Mouse (Mus musculus) forebrain, embryonic 12.5 days (tissue): ENCODE results near the gene Vti1a. TPM values are rescaled to one million over a fixed set of nuclear protein-coding genes. Genes with fewer than 3 reads are reported as not detected.

Source experiments
- ATAC-seq: fragments of 200-750 bp; cut with Nextera tagmentation; 2 replicates; pipeline ENCODE4 v1.8.0; 2017; ENCODE audit warnings: moderate TSS enrichment; ENCODE audit not compliant: low FRiP score
- H3K27ac ChIP-seq: fragments of 300-500 bp; sonication (generic); 2 replicates; pipeline ENCODE4 v1.5.1; 2016; ENCODE audit warnings: mild to moderate bottlenecking
- H3K27me3 ChIP-seq: fragments of 300-500 bp; sonication (generic); 2 replicates; pipeline ENCODE4 v1.6.1; 2016; ENCODE audit warnings: mild to moderate bottlenecking
- H3K36me3 ChIP-seq: fragments of 300-500 bp; sonication (generic); replicated peaks from 2 replicates; pipeline ENCODE4 v1.6.1; 2016; ENCODE audit warnings: mild to moderate bottlenecking
- H3K4me1 ChIP-seq: fragments of 300-500 bp; sonication (generic); 2 replicates; pipeline ENCODE4 v1.6.1; 2016
- H3K4me2 ChIP-seq: fragments of 300-500 bp; sonication (generic); 2 replicates; pipeline ENCODE4 v1.6.1; 2016; ENCODE audit warnings: mild to moderate bottlenecking, moderate library complexity
- H3K4me3 ChIP-seq: fragments of 300-500 bp; sonication (generic); replicated peaks from 2 replicates; pipeline ENCODE4 v1.5.1; 2016; ENCODE audit warnings: mild to moderate bottlenecking
- H3K9ac ChIP-seq: fragments of 300-500 bp; sonication (generic); 2 replicates; pipeline ENCODE4 v1.6.1; 2016; ENCODE audit warnings: mild to moderate bottlenecking
- H3K9me3 ChIP-seq: fragments of 300-500 bp; sonication (generic); 2 replicates; pipeline ENCODE4 v1.6.1; 2016
- WGBS: fragments of 180-500 bp; shearing (Covaris S2); methylation state at CpG from one replicate; pipeline ENCODE4 v1.1.7; 2016; 5-methylcytosine and 5-hydroxymethylcytosine counted together
- polyA plus RNA-seq: library from polyadenylated mRNA; unstranded; fragments of >200 nt; fragmentation: Nextera tagmentation; extraction: Ambion mirVana; gene quantifications from 2 replicates; pipeline ENCODE4 v1.2.1, GENCODE M21; 2016

The Vti1a gene
- 30.9 and 34.3 TPM in 2 replicates for polyA plus RNA-seq

- peak within 1 kb of the TSS; percentile 78 for H3K27ac ChIP-seq
- H3K4me2 ChIP-seq: peak within 1 kb of the TSS; percentile 87
- peak within 1 kb of the TSS; percentile 84 for H3K4me3 ChIP-seq
- peak; percentile 93 for ATAC-seq
- WGBS: under 1% methylated on average over 48 of the region's 48 CpGs
- H3K9me3 ChIP-seq: no peaks in the 10 kb centered on the region
- H3K27me3 ChIP-seq: no peaks in the 10 kb centered on the region
- peaks cover 34% of the 10 kb centered on the region for H3K4me1 ChIP-seq
- peaks cover 9% of the 10 kb centered on the region for H3K36me3 ChIP-seq
- H3K9ac ChIP-seq: peak within 1 kb of the TSS; percentile 80
Observed at GRCm38 (mm10) chr19:55316109-55316714, at the start of gene Vti1a. Vti1a (plus strand) TSS chr19:55316295.

DNA sequence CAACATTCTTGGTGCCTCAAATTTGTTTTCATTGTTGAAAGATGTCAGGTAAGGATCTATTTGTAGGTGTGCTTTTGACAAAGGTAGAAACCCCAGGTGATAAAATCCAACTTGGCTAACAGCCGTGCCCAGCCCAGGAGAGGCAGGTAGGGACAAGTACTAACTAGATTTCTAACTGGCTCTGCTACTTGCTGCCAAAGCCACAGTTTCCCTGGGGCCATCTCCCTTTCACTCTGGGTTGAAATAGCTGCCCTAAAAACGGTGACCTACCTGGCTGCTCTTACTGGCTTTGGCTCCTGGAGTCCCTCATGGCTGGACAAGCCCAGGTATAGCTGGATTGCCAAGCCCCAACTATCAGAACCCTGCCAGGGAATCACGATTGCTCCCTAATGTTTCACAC is 49.3 kb upstream of the Vti1a start:
- Histone ChIP-seq H3K4me3 (no peak overlapping the region), H3K4me2 (no peak overlapping the region), H3K36me3 (no peaks in the 10 kb centered on the region), H3K27ac (no peak overlapping the region), H3K9ac (no peak overlapping the region), H3K9me3 (no peaks in the 10 kb centered on the region), H3K4me1 (peaks cover 4% of the 10 kb centered on the region), H3K27me3 (no peaks in the 10 kb centered on the region)
- 88% methylated on average over 3 of the region's 3 CpGs for WGBS
- no peak for ATAC-seq

DNA sequence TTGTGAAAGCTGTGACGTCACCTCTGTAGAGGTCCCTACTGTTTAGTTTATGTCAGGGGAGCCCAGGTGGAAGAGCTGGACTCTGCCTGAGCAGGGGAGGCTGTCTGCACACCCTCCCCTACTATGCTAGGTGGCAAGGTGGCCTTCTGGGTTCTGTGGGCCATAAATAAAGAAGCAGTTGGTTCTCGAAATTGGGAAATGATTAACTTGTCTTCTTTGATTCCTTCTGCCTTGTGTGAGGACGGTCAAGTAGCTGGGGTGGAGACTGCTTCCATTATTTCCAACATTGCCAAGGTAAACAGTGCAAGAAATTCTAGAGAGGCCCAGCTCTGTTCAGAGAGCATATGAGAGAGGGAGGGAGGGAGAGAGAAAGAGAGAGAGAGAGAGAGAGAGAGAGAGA is 47.9 kb upstream of the Vti1a start:
- WGBS: 89% methylated on average over 3 of the region's 3 CpGs
- no peak overlapping the region for H3K9ac ChIP-seq
- H3K27me3 ChIP-seq: no peaks in the 10 kb centered on the region
- no peak overlapping the region for H3K4me2 ChIP-seq
- H3K4me3 ChIP-seq: no peak overlapping the region
- no peaks in the 10 kb centered on the region for H3K36me3 ChIP-seq
- H3K27ac ChIP-seq: no peak overlapping the region
- no peaks in the 10 kb centered on the region for H3K9me3 ChIP-seq
- no peak for ATAC-seq
- peaks cover 4% of the 10 kb centered on the region for H3K4me1 ChIP-seq

GRCm38 (mm10) chr19:55269051-55269450 is 47.0 kb upstream of the Vti1a start:
- no peak overlapping the region for H3K4me2 ChIP-seq
- no peak for ATAC-seq
- WGBS: 85% methylated on average over 5 of the region's 5 CpGs

GRCm38 (mm10) chr19:55271448-55271847 is 44.6 kb upstream of the Vti1a start:
- Histone ChIP-seq H3K27ac (no peak overlapping the region), H3K36me3 (no peaks in the 10 kb centered on the region), H3K4me1 (peaks cover 4% of the 10 kb centered on the region), H3K9me3 (no peaks in the 10 kb centered on the region), H3K27me3 (no peaks in the 10 kb centered on the region), H3K4me2 (no peak overlapping the region), H3K4me3 (no peak overlapping the region), H3K9ac (no peak overlapping the region)
- ATAC-seq: no peak; the same call in 1 of the 2 replicates
- 16% methylated on average over 3 of the region's 3 CpGs for WGBS

More at GRCm38 (mm10) chr19:55269051-55269450, 47.0 kb upstream of the Vti1a start:
- no peaks in the 10 kb centered on the region for H3K9me3 ChIP-seq
- no peak overlapping the region for H3K4me3 ChIP-seq
- no peaks in the 10 kb centered on the region for H3K36me3 ChIP-seq
- H3K27me3 ChIP-seq: no peaks in the 10 kb centered on the region
- peaks cover 4% of the 10 kb centered on the region for H3K4me1 ChIP-seq
- H3K9ac ChIP-seq: no peak overlapping the region
- H3K27ac ChIP-seq: no peak overlapping the region

GRCm38 (mm10) chr19:55273340-55273739 is 42.8 kb upstream of the Vti1a start:
- 87% methylated on average over 6 of the region's 6 CpGs for WGBS

DNA sequence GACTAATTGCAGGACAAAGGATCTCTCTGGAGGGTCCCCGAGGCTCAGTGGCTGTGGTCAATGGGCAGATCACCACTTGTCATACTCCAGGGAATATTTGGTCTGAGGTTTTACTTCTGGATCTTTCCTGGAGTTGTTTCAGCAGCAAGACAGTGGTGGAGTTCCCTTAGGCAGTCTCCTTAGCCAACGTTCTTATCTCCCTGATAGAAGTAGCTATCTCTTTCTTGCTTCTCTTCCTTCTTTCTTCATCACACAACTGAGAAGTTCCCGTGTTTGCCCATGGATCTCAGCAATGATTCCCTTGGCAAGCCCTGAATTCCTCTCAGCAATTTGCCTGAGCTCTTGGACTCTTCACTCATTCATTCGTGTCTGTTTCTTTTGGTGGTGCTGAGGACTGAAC is 40.0 kb upstream of the Vti1a start:
- ATAC-seq: no peak
- 79% methylated on average over 4 of the region's 4 CpGs for WGBS

More at GRCm38 (mm10) chr19:55273340-55273739, 42.8 kb upstream of the Vti1a start:
- Histone ChIP-seq H3K9ac (no peak overlapping the region), H3K9me3 (no peaks in the 10 kb centered on the region), H3K27me3 (no peaks in the 10 kb centered on the region), H3K4me2 (no peak overlapping the region), H3K4me1 (peaks cover 4% of the 10 kb centered on the region), H3K4me3 (no peak overlapping the region), H3K27ac (no peak overlapping the region), H3K36me3 (no peaks in the 10 kb centered on the region)
- ATAC-seq: no peak

GRCm38 (mm10) chr19:55276770-55277169 is 39.3 kb upstream of the Vti1a start:
- ATAC-seq: no peak
- WGBS: 96% methylated on average over 3 of the region's 3 CpGs
- no peak overlapping the region for H3K4me2 ChIP-seq

More for the DNA sequence above, 40.0 kb upstream of the Vti1a start:
- H3K27ac ChIP-seq: no peak overlapping the region
- H3K4me3 ChIP-seq: no peak overlapping the region
- no peaks in the 10 kb centered on the region for H3K36me3 ChIP-seq
- H3K9ac ChIP-seq: no peak overlapping the region
- H3K9me3 ChIP-seq: no peaks in the 10 kb centered on the region
- H3K4me1 ChIP-seq: peaks cover 4% of the 10 kb centered on the region
- H3K4me2 ChIP-seq: no peak overlapping the region
- H3K27me3 ChIP-seq: no peaks in the 10 kb centered on the region

DNA sequence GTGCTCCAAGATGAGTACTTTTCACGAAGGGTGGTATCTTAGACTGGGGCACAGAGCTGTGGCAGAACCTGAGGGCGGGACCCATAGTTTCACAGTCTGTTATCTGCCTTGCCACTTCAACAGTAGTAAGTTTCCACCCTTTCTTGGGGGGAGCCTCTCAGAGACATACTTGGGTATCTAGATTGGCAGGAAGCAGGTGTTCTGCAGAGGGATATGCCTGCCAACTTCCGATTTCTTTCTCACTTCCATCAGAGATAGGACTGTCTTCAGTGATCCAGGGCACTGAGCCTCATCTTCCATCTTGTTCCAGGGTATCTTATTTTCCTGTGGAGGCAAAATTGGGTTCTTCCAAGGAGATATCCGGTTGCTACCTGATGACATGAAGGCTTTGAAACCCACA is 32.0 kb upstream of the Vti1a start:
- H3K4me3 ChIP-seq: no peak overlapping the region
- no peaks in the 10 kb centered on the region for H3K4me1 ChIP-seq
- H3K27ac ChIP-seq: no peak overlapping the region
- H3K36me3 ChIP-seq: peaks cover 17% of the 10 kb centered on the region; the same call in 1 of the 2 replicates
- no peak for ATAC-seq
- no peak overlapping the region for H3K9ac ChIP-seq
- H3K27me3 ChIP-seq: no peaks in the 10 kb centered on the region
- WGBS: 94% methylated on average over 4 of the region's 4 CpGs
- no peaks in the 10 kb centered on the region for H3K9me3 ChIP-seq
- no peak overlapping the region for H3K4me2 ChIP-seq

More at GRCm38 (mm10) chr19:55276770-55277169, 39.3 kb upstream of the Vti1a start:
- Histone ChIP-seq H3K27ac (no peak overlapping the region), H3K9ac (no peak overlapping the region), H3K36me3 (peaks cover 5% of the 10 kb centered on the region; the same call in 1 of the 2 replicates), H3K4me3 (no peak overlapping the region), H3K27me3 (no peaks in the 10 kb centered on the region), H3K9me3 (no peaks in the 10 kb centered on the region), H3K4me1 (no peaks in the 10 kb centered on the region)

GRCm38 (mm10) chr19:55286034-55286433 is 30.1 kb upstream of the Vti1a start:
- no peak overlapping the region for H3K4me2 ChIP-seq
- no peaks in the 10 kb centered on the region for H3K27me3 ChIP-seq
- 93% methylated on average over 4 of the region's 4 CpGs for WGBS
- H3K9me3 ChIP-seq: no peaks in the 10 kb centered on the region
- ATAC-seq: no peak
- H3K27ac ChIP-seq: no peak overlapping the region
- no peak overlapping the region for H3K4me3 ChIP-seq
- no peak overlapping the region for H3K9ac ChIP-seq
- H3K4me1 ChIP-seq: no peaks in the 10 kb centered on the region
- H3K36me3 ChIP-seq: peaks cover 18% of the 10 kb centered on the region; the same call in 1 of the 2 replicates

GRCm38 (mm10) chr19:55288974-55289373 is 27.1 kb upstream of the Vti1a start:
- H3K4me1 ChIP-seq: peaks cover 7% of the 10 kb centered on the region
- peaks cover 13% of the 10 kb centered on the region; the same call in 1 of the 2 replicates for H3K36me3 ChIP-seq
- H3K27me3 ChIP-seq: no peaks in the 10 kb centered on the region
- no peak overlapping the region for H3K27ac ChIP-seq
- no peak overlapping the region for H3K4me3 ChIP-seq
- no peak overlapping the region for H3K9ac ChIP-seq
- no peaks in the 10 kb centered on the region for H3K9me3 ChIP-seq
- no peak for ATAC-seq
- no peak overlapping the region for H3K4me2 ChIP-seq

GRCm38 (mm10) chr19:55290621-55291270 is 25.3 kb upstream of the Vti1a start:
- Histone ChIP-seq H3K4me2 (no peak overlapping the region), H3K36me3 (peaks cover 23% of the 10 kb centered on the region; the same call in 1 of the 2 replicates), H3K9ac (no peak overlapping the region), H3K27me3 (no peaks in the 10 kb centered on the region), H3K9me3 (no peaks in the 10 kb centered on the region), H3K4me3 (no peak overlapping the region), H3K27ac (no peak overlapping the region), H3K4me1 (peaks cover 7% of the 10 kb centered on the region)
- 87% methylated on average over 2 of the region's 2 CpGs for WGBS
- ATAC-seq: no peak
